Mouse (Mus musculus) kidney, postnatal 0 days (tissue): ENCODE results near the gene Serping1. TPM values are rescaled to one million over a fixed set of nuclear protein-coding genes. Genes with fewer than 3 reads are reported as not detected.

Source experiments
- ATAC-seq: fragments of 200-750 bp; cut with Nextera tagmentation; replicated peaks from 2 replicates; pipeline ENCODE4 v1.8.0; 2017; ENCODE audit warnings: low read depth, moderate number of reproducible peaks, moderate TSS enrichment, moderate library complexity; ENCODE audit not compliant: low FRiP score
- DNase-seq: peaks from one replicate; pipeline ENCODE4 v3.0.0-alpha.2; 2016; ENCODE audit warnings: low spot score
- H3K27ac ChIP-seq: fragments of 300-500 bp; sonication (generic); 2 replicates; pipeline ENCODE4 v1.5.1; 2014; ENCODE audit warnings: mild to moderate bottlenecking
- H3K27me3 ChIP-seq: fragments of 300-500 bp; sonication (generic); 2 replicates; pipeline ENCODE4 v1.6.1; 2014; ENCODE audit warnings: low read length, mixed read lengths; ENCODE audit not compliant: insufficient read depth
- H3K36me3 ChIP-seq: fragments of 300-500 bp; sonication (generic); 2 replicates; pipeline ENCODE4 v1.6.1; 2014; ENCODE audit warnings: low read length, mixed read lengths; ENCODE audit not compliant: insufficient read depth
- H3K4me1 ChIP-seq: fragments of 300-500 bp; sonication (generic); replicated peaks from 2 replicates; pipeline ENCODE4 v1.6.1; 2014; ENCODE audit warnings: antibody characterized with exemption, low read length, mixed read lengths; ENCODE audit not compliant: insufficient read depth
- H3K4me2 ChIP-seq: fragments of 300-500 bp; sonication (generic); 2 replicates; pipeline ENCODE4 v1.6.1; 2014; ENCODE audit warnings: mild to moderate bottlenecking, low read length, moderate library complexity, mixed read lengths
- H3K4me3 ChIP-seq: fragments of 300-500 bp; sonication (generic); replicated peaks from 2 replicates; pipeline ENCODE4 v1.5.1; 2014; ENCODE audit warnings: low read depth, low read length
- H3K9ac ChIP-seq: fragments of 300-500 bp; sonication (generic); 2 replicates; pipeline ENCODE4 v1.6.1; 2014; ENCODE audit warnings: low read depth, low read length
- H3K9me3 ChIP-seq: fragments of 300-500 bp; sonication (generic); replicated peaks from 2 replicates; pipeline ENCODE4 v1.6.1; 2016; ENCODE audit warnings: low read length, inconsistent platforms, mixed read lengths
- CTCF ChIP-seq: IDR thresholded peaks from 2 replicates; pipeline ENCODE4 v1.5.1; 2016; ENCODE audit warnings: antibody characterized with exemption, low read depth, mild to moderate bottlenecking, moderate library complexity
- WGBS: fragments of 180-500 bp; shearing (Covaris S2); extraction: QIAGEN DNeasy Blood & Tissue Kit; methylation state at CpG from one replicate; pipeline ENCODE4 v1.1.7; 2014; 5-methylcytosine and 5-hydroxymethylcytosine counted together
- polyA plus RNA-seq: library from polyadenylated mRNA; unstranded; fragments of >200 nt; fragmentation: Nextera tagmentation; extraction: Ambion mirVana; gene quantifications from 2 replicates; pipeline ENCODE4 v1.2.1, GENCODE M21; 2015

The Serping1 gene
- polyA plus RNA-seq, 1 experiment from 2014 or later: 156 TPM

DNA sequence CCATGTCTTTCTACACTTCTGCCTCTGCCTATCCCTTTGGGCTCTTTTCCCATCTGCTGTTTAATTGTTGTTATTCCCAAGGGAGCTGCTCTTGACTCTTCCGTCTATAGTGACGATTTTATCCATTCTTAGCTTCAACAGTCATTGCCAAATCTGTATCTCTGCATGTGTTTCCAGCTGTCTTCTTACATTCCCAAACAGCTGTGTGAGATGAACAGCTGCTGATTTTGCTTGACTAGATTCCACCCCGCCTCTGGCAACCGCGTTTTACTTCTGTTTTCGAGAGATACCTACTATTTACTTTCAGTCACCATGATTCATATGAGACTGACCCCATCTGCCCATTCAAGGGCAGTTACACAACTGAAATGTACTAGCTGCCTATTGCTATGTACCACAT lies 25.1 kb downstream of the Serping1 start:
- WGBS: 50% methylated on average over 6 of the region's 6 CpGs
- no peak for TF ChIP-seq CTCF
- Histone ChIP-seq H3K27ac (no peak overlapping the region), H3K4me3 (no peak overlapping the region), H3K36me3 (no peaks in the 10 kb centered on the region), H3K27me3 (no peaks in the 10 kb centered on the region), H3K9me3 (no peaks in the 10 kb centered on the region), H3K4me2 (no peak overlapping the region), H3K4me1 (no peaks in the 10 kb centered on the region), H3K9ac (no peak overlapping the region)
- DNase-seq (peak; percentile 71), ATAC-seq (no peak)

DNA sequence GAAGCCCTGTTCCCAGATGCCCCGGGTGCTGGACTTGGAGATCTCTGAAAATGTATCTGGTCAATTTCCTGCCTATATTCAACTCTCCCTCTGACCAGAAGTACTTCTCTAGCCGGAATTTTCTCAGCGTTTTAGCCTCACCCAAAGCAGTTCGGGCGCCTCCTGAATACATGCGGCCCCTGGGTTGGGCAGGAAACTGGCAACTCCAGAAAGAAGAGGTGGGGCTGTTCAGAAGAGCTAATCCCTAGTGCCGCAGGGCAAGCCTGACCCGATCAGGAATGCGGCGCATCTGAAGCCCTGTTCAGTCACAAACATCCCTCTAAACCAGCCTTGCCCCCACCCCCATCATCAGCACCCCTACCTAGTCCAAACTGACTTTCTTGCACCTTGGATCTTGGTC lies 31.1 kb downstream of the Serping1 start:
- no peaks in the 10 kb centered on the region for H3K9me3 ChIP-seq
- peak overlapping the region; percentile 88 for H3K4me3 ChIP-seq
- H3K36me3 ChIP-seq: no peaks in the 10 kb centered on the region
- H3K27ac ChIP-seq: peak overlapping the region; percentile 97
- 2% methylated on average over 10 of the region's 10 CpGs for WGBS
- peak overlapping the region; percentile 51; the same call in 1 of the 2 replicates for H3K9ac ChIP-seq
- TF ChIP-seq CTCF: no peak
- peak overlapping the region; percentile 85 for H3K4me2 ChIP-seq
- DNase-seq (peak; percentile 57), ATAC-seq (peak; percentile 26; the same call in 1 of the 2 replicates)
- H3K27me3 ChIP-seq: no peaks in the 10 kb centered on the region
- H3K4me1 ChIP-seq: peaks cover 28% of the 10 kb centered on the region

DNA sequence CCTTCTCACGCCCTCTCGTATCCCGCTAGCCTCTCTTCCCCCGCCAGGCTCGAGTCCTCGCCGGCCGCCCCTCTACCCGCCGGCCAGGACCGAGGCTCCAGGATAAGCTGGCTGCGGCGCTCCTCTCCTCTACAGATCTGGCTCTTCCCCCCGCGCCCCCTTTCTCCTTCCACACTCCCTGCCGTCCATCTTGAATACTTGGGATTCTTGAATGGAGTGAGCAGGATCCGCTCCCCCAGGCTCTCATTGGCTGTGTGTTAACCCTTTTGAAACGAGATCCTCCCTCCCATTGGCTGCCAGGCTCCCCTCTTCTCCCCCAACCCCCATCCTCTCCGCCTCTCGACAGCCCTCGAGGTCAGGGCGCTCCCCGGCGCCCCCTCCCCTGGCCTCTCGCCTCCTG lies 31.7 kb downstream of the Serping1 start, which contains the start of gene Gm19426:
Gene Gm19426 (minus strand): TSS at position 95 of the 400 bp plus-strand sequence.
- WGBS: 1% methylated on average over 25 of the region's 25 CpGs
- ATAC-seq (peak; percentile 90), DNase-seq (peak; percentile 99)
- no peak for TF ChIP-seq CTCF
- Histone ChIP-seq H3K36me3 (no peaks in the 10 kb centered on the region), H3K9me3 (no peaks in the 10 kb centered on the region), H3K9ac (peak within 1 kb of the TSS; percentile 89), H3K4me1 (peaks cover 32% of the 10 kb centered on the region), H3K27ac (peak within 1 kb of the TSS; percentile 97), H3K4me2 (peak within 1 kb of the TSS; percentile 85), H3K4me3 (peak within 1 kb of the TSS; percentile 88), H3K27me3 (no peaks in the 10 kb centered on the region)

DNA sequence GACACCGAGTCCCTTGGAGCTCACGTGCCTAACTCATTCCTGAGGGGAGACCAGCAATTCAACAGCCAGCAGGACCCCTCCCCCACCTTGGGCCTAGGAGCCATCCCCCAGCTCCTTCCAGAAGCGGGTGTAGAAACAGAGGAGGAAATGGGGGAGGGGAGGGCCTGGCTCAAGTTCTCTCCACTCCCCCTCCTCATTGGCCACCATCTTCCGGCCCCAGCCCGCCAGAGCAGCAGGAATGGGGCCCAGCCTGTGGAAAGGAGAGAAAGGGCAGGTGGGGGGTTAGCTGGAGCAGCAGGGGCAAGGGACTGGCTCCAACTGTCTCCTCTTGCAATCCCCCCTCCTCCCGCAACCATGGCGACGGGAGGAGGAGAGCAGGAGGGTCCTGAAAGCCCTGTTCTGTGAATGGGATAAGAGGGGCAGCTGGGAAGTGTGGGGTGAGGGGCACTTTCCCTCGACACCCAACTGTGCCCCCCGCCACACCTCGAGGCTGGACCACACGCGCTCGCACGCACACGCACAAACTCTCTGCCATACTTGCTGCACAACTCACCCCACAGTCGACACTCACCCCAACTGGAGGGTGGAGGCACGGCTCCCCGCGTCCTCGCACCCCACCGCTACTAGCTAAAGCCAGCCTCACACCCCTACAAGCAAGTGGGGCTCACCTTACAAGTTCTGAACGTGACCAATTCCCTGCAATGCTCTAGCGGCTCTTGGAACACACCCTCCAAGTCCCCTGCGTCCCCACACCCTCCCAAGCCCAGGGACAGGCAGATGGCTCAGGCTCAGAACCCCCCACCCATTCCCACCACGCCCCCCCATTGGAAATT lies 32.6 kb downstream of the Serping1 start:
- Histone ChIP-seq H3K27me3 (no peaks in the 10 kb centered on the region), H3K9me3 (no peaks in the 10 kb centered on the region), H3K36me3 (no peaks in the 10 kb centered on the region), H3K27ac (peak overlapping the region; percentile 97), H3K4me1 (peaks cover 35% of the 10 kb centered on the region), H3K9ac (peak overlapping the region; percentile 89), H3K4me2 (peak overlapping the region; percentile 85), H3K4me3 (peak overlapping the region; percentile 88)
- DNase-seq (peak; percentile 95), ATAC-seq (peak; percentile 49)
- WGBS: 1% methylated on average over 25 of the region's 26 CpGs
- TF ChIP-seq CTCF: no peak

DNA sequence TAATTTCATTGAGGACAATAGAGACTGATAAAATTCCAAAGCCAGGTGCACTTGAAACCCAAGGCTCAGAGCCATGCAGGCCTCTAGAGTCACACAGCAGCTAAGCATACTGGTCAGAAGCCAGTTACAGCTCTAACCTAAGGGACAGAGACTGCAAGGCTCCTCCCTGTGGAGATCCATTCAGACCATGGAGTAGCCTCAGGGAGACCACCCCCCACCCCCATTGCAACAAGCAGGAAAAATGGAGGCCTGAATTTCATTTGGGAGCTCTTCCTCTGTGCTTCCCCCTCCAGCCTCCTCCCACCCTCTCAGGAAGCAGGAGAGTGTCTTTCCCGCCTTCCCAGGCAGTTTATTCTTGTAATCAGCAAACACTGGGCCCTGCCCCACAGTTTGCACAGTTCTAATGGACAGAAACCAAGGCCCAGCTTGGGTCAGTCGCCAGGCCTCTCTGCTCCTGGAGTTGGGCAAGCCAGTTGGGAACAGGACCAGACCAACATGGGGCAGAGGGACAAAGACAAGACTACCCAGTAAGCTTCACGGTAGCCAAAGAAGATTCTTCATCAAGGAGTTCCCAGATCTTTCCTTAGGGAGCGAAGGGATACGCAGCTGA lies 33.3 kb downstream of the Serping1 start:
- peak overlapping the region; percentile 85 for H3K4me2 ChIP-seq
- no peaks in the 10 kb centered on the region for H3K27me3 ChIP-seq
- peak overlapping the region; percentile 89; the same call in 1 of the 2 replicates for H3K9ac ChIP-seq
- no peak for TF ChIP-seq CTCF
- peaks cover 42% of the 10 kb centered on the region for H3K4me1 ChIP-seq
- DNase-seq: no peak
- peak overlapping the region; percentile 97 for H3K27ac ChIP-seq
- H3K36me3 ChIP-seq: no peaks in the 10 kb centered on the region
- no peak for ATAC-seq
- H3K9me3 ChIP-seq: no peaks in the 10 kb centered on the region
- H3K4me3 ChIP-seq: peak overlapping the region; percentile 88
- 0% methylated on average over 5 of the region's 5 CpGs for WGBS

DNA sequence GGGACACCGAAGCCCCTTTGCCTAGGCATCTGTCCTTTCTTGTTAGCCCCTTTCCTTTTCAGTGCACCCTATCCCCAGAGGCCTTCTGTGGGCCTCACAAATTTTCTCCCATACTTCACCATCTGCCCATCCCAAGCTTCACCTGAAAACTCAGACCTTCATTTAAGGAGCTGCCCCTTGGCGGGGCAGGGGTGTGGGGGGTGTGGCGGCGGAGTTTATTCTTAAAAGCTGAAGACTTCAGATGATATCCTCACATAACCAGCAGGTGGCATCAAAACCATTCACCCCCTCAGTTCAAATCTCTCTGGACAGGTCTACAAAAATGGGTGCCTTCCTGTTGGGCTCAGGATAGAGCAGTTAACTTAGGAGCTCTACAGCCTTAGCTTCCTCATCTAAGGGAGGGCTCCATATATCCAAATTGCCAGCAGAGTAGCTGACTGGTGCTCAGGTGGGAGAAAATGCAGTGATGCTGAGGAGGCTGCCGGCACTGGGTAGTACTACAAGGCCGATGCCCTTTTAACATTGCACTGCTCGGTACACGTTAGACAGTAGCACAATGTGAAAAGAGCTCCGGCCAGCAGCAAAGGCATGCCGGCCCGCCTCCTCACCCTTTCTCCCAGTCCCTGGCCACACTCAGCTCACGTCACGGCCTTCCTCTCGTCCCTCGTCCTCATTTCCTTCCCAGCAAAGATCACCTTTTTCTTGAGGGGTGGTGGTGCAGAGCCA lies 34.5 kb downstream of the Serping1 start:
- Histone ChIP-seq H3K4me1 (peaks cover 54% of the 10 kb centered on the region), H3K4me2 (peak overlapping the region; percentile 85), H3K4me3 (no peak overlapping the region; the same call in 1 of the 2 replicates), H3K27me3 (no peaks in the 10 kb centered on the region), H3K9ac (peak overlapping the region; percentile 89; the same call in 1 of the 2 replicates), H3K27ac (peak overlapping the region; percentile 34; the same call in 1 of the 2 replicates), H3K36me3 (no peaks in the 10 kb centered on the region), H3K9me3 (no peaks in the 10 kb centered on the region)
- peak; percentile 59 for TF ChIP-seq CTCF
- DNase-seq (peak; percentile 68), ATAC-seq (no peak)
- 48% methylated on average over 15 of the region's 15 CpGs for WGBS
